Mouse (Mus musculus): Measurements from ENCODE around the gene Fxyd5.

Gene Fxyd5

DNA sequence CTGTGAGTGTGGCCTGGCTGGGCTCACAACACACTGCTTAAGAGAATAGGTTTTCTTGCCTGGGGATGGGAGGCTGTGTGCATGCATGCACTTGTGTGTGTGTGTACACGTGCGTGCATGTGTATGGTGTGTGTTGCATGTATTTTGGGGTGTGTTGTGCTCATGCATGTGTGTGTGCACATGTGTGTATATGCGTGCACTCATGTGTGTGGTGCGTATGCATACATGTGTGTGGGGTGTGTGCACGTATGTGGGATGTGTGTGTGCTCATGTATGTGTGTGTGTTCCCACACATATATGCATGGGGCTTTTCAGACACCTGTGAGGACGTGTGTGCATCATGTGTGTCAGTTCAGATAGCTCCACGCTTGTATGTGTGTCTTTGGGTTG lies 18.3 kb upstream of the Fxyd5 start:
- DNase-seq (ENCODE audit: low spot score) = no peak

- no peak for DNase-seq (ENCODE audit: low spot score)
These were observed 17.8 kb upstream of the Fxyd5 start for GRCm38 (mm10) chr7:31059919-31060620.

GRCm38 (mm10) chr7:31059108-31059507 lies 16.8 kb upstream of the Fxyd5 start, which contains the start of gene Lgi4:
TSS of gene Lgi4 (plus strand) at chr7:31059342.
- DNase-seq (ENCODE audit: low spot score) = peak; percentile 60

DNA sequence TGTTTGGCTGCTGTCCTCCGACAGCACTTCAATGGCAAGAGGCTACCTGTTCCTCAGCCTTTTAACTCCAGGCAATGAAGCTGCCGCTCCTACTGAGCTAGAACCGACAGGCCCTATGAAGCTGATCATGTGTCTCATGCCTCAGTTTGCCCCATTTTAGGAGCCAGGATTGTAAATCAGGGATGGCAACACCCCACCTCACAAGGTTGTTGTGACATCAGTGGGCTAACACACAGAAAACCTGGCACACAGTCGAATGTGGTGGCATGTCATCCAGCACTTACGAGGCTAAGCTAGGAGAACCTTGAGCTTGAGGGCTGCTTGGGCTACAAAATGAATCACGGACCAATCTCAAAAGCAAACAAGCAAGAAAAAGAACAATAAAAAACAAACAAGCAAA lies 15.9 kb upstream of the Fxyd5 start:
- no peak for DNase-seq (ENCODE audit: low spot score)

- DNase-seq (ENCODE audit: low spot score) = no peak
These were observed 15.4 kb upstream of the Fxyd5 start for GRCm38 (mm10) chr7:31057730-31058129.

- DNase-seq (ENCODE audit: low spot score) = no peak
These were observed 14.8 kb upstream of the Fxyd5 start, which contains the start of gene Fxyd1 for GRCm38 (mm10) chr7:31057071-31057470. TSS of gene Fxyd1 (minus strand) at chr7:31057199.

DNA sequence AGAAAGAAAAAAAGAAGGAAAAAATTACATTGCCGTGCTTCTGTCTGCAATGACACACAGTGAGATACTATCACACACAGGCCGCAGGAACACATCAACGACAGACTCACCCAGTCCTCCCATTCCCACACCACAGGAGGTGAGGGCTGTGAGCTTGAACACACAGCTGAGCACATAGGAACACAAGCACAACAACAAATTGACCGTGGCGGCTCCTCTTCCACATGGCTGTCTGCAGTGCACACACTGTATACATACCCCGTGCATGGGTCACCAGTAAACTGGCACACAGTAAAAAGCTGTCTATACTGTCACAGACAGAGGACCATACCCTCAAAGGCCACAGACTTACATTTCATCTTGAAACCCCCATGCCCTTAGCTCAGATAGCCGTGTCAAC lies 14.2 kb upstream of the Fxyd5 start:
- no peak for DNase-seq (ENCODE audit: low spot score)

DNA sequence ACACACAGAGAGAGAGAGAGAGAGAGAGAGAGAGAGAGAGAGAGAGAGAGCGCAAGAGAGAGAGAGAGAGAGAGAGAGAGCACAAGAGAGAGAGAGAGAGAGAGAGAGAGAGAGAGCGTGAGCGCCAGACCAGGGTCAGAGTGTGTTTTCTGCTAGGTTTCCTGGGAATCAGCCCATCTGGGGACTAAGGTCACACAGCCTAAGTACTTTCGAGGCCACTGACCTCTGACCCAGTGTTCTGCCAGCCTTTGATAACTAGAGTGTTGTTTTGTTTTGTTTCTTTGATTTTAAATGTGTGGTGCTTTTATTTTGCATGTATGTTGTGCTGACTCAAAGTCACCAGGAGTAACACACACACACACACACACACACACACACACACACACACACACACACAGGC lies 13.6 kb upstream of the Fxyd5 start:
- peak; percentile 72 for DNase-seq (ENCODE audit: low spot score)

- DNase-seq (ENCODE audit: low spot score) = peak; percentile 88
These were observed 13.1 kb upstream of the Fxyd5 start for GRCm38 (mm10) chr7:31055354-31055824.

- no peak for DNase-seq (ENCODE audit: low spot score)
These were observed 12.5 kb upstream of the Fxyd5 start for GRCm38 (mm10) chr7:31054661-31055320.

GRCm38 (mm10) chr7:31053882-31054447 lies 11.7 kb upstream of the Fxyd5 start:
- DNase-seq (ENCODE audit: low spot score) = no peak

- DNase-seq (ENCODE audit: low spot score) = peak; percentile 41
These were observed 10.6 kb upstream of the Fxyd5 start for GRCm38 (mm10) chr7:31052636-31053434.

GRCm38 (mm10) chr7:31052251-31052635 lies 10.0 kb upstream of the Fxyd5 start:
- no peak for DNase-seq (ENCODE audit: low spot score)

GRCm38 (mm10) chr7:31051321-31052021 lies 9.2 kb upstream of the Fxyd5 start, which contains the start of gene Fxyd7:
TSS of gene Fxyd7 (minus strand) at chr7:31051467.
- no peak for DNase-seq (ENCODE audit: low spot score)

GRCm38 (mm10) chr7:31050921-31051320 lies 8.6 kb upstream of the Fxyd5 start:
- no peak for DNase-seq (ENCODE audit: low spot score)

GRCm38 (mm10) chr7:31050487-31050886 lies 8.2 kb upstream of the Fxyd5 start:
- DNase-seq (ENCODE audit: low spot score) = no peak

DNA sequence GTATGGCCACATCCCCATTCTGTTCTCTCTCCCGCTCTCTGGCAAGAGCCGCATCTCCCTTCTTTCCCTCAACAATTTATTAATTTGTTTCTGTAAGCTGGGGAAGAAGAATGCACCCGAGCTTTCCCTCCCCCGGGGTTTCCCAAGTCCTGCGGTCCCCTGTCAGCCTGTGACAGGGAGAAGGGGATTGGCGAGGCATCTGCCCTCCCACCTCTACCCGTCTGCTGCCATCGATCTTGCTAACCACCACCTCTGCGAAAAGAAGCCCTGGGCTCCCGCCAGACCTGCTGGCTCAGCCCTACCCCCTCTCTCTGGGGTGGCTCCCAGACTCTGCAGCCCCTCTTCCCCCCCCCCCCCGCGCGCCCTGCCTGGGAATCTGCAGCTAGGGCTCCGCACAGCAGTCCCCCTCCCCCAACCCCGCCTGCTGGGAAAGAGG lies 7.6 kb upstream of the Fxyd5 start:
- no peak for DNase-seq (ENCODE audit: low spot score)

GRCm38 (mm10) chr7:31049135-31049845 lies 7.0 kb upstream of the Fxyd5 start:
- DNase-seq (ENCODE audit: low spot score) = no peak

DNA sequence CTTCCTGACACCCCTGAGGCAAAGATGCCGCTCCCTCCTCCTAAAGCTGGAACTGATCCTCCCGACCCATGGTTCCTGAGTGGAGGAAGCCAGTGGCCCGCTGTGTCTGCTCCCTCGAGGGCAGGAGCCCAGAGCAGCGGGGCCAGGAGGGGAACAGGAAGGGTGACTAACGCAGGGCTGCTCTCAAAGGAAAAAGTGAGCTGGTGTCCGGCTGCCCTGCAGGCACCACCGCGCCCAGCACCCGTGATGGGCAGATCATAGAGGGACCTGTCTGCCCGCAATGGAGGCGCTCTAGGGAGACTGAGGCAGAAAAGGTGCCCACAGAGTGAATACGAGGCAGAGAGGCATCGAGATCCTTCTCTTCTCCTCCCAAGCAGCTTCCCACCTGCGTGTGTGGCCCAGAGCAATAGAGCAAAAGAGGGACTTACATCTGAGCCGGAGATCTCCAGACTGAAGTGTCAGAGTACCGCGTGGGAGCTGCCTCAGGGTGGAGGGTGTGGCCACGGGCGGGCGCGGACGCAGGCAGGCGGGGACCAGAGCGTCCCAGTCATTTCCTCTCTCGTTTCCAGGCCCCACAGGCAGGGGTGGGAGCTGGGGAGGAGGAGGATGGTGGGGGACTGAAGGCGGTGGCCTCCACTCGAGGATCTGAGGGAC lies 492 bp downstream of the Fxyd5 start:
- DNase-seq (ENCODE audit: low spot score) = no peak

GRCm38 (mm10) chr7:31041023-31041407 lies 1.3 kb downstream of the Fxyd5 start:
- DNase-seq (ENCODE audit: low spot score) = no peak

All from ovary, adult 18-20 months (tissue).